Comparison of ENCODE assay signal across 9 mouse cellular contexts in genomic region chr2:131178828-131179245, GRCm38 (mm10). TPM values are rescaled to one million over a fixed set of nuclear protein-coding genes. Genes with fewer than 3 reads are reported as not detected.
DNase-seq lines count a peak whose midpoint lies in the region; ATAC-seq and TF ChIP-seq lines count a peak whose summit lies in the region.
"Had no signal": no experiment of that assay in that cellular context is flagged by ENCODE, and none has a peak within 500 bp of the region (broad histone marks: within the 10 kb centered on the region; RNA-seq: fewer than 3 reads in every experiment).

No protein-coding gene starts in this region.

- H3K27ac ChIP-seq in embryonic facial prominence, embryonic 13.5 days, result peak overlapping the region; percentile 89
- H3K27ac ChIP-seq in hindbrain, embryonic 16.5 days (ENCODE audit: low read depth, low read length), result peak overlapping the region; percentile 97
- H3K27ac ChIP-seq in liver, embryonic 16.5 days (ENCODE audit: low read length), result peak overlapping the region; percentile 90
- peak overlapping the region; percentile 98 for H3K27ac ChIP-seq in stomach, postnatal 0 days (replicated peaks)

- H3K79me3 ChIP-seq in C2C12 (ENCODE audit: low read depth), result peaks cover 36% of the 10 kb centered on the region

- peaks cover 50% of the 10 kb centered on the region for H3K4me1 ChIP-seq in embryonic facial prominence, embryonic 13.5 days
- peaks cover 41% of the 10 kb centered on the region for H3K4me1 ChIP-seq in hindbrain, embryonic 16.5 days (ENCODE audit: control insufficient read depth, insufficient read depth, low read depth, low read length)
- H3K4me1 ChIP-seq in liver, embryonic 16.5 days (ENCODE audit: control insufficient read depth, low read depth, low read length), result peaks cover 37% of the 10 kb centered on the region
- H3K4me1 ChIP-seq in stomach, postnatal 0 days (replicated peaks; ENCODE audit: control insufficient read depth, insufficient read depth), result peaks cover 23% of the 10 kb centered on the region

- H3K4me3 ChIP-seq in C2C12 (ENCODE audit: insufficient read depth, poor library complexity, severe bottlenecking), result peak overlapping the region; percentile 83
- peak overlapping the region; percentile 80 for H3K4me3 ChIP-seq in embryonic facial prominence, embryonic 13.5 days
- peak overlapping the region; percentile 78 for H3K4me3 ChIP-seq in hindbrain, embryonic 16.5 days (ENCODE audit: low read length)
- peak overlapping the region; percentile 83 for H3K4me3 ChIP-seq in liver, embryonic 16.5 days (ENCODE audit: low read depth, low read length)
- peak overlapping the region; percentile 79 for H3K4me3 ChIP-seq in stomach, postnatal 0 days (ENCODE audit: low read depth, low read length)

- peak overlapping the region; percentile 97 for H3K4me2 ChIP-seq in embryonic facial prominence, embryonic 13.5 days
- peak overlapping the region; percentile 97 for H3K4me2 ChIP-seq in hindbrain, embryonic 16.5 days (ENCODE audit: low read length)
- peak overlapping the region; percentile 92 for H3K4me2 ChIP-seq in liver, embryonic 16.5 days (ENCODE audit: low read depth, low read length)
- peak overlapping the region; percentile 90 for H3K4me2 ChIP-seq in stomach, postnatal 0 days (replicated peaks; ENCODE audit: low read depth)

- no peak for TF ChIP-seq EP300 in stomach, postnatal 0 days (optimal IDR thresholded peaks at IDR 0.05)

- peak overlapping the region; percentile 90 for H3ac ChIP-seq in C2C12 (ENCODE audit: control insufficient read depth, insufficient read length, low read depth)

- peak overlapping the region; percentile 93 for H3K9ac ChIP-seq in embryonic facial prominence, embryonic 13.5 days
- peak overlapping the region; percentile 88 for H3K9ac ChIP-seq in hindbrain, embryonic 16.5 days (ENCODE audit: low read depth, low read length)
- H3K9ac ChIP-seq in liver, embryonic 16.5 days (ENCODE audit: low read depth, low read length), result peak overlapping the region; percentile 89
- peak overlapping the region; percentile 95 for H3K9ac ChIP-seq in stomach, postnatal 0 days (ENCODE audit: low read length)

- peaks cover 13% of the 10 kb centered on the region for H3K36me3 ChIP-seq in C2C12 (ENCODE audit: control insufficient read depth, insufficient read depth)
- peaks cover 13% of the 10 kb centered on the region for H3K36me3 ChIP-seq in embryonic facial prominence, embryonic 13.5 days
- H3K36me3 ChIP-seq in hindbrain, embryonic 16.5 days (ENCODE audit: control insufficient read depth, insufficient read depth, low read length), result no peaks in the 10 kb centered on the region
- peaks cover 3% of the 10 kb centered on the region for H3K36me3 ChIP-seq in liver, embryonic 16.5 days (ENCODE audit: control insufficient read depth, insufficient read depth)
- H3K36me3 ChIP-seq in stomach, postnatal 0 days (ENCODE audit: control insufficient read depth, insufficient read depth, low read length), result no peaks in the 10 kb centered on the region

- no peaks in the 10 kb centered on the region for H3K9me3 ChIP-seq in embryonic facial prominence, embryonic 13.5 days
- no peaks in the 10 kb centered on the region for H3K9me3 ChIP-seq in hindbrain, embryonic 16.5 days (ENCODE audit: control insufficient read depth, low read length)
- H3K9me3 ChIP-seq in liver, embryonic 16.5 days (replicated peaks; ENCODE audit: control insufficient read depth, low read length), result no peaks in the 10 kb centered on the region
- no peaks in the 10 kb centered on the region for H3K9me3 ChIP-seq in stomach, postnatal 0 days (ENCODE audit: control insufficient read depth, low read length)

- no peak for TF ChIP-seq CTCF in C2C12 (IDR thresholded peaks at IDR 0.05; ENCODE audit: control insufficient read depth, insufficient read depth, insufficient read length)
- TF ChIP-seq CTCF in stomach, postnatal 0 days (IDR thresholded peaks at IDR 0.05; ENCODE audit: low read depth), result no peak

- ATAC-seq in embryonic facial prominence, embryonic 13.5 days (ENCODE audit: insufficient number of reproducible peaks, insufficient read depth, low FRiP score, low TSS enrichment, low read depth), result 0 out of 2 replicates have a peak, but pooled peaks have one; percentile 12
- ATAC-seq in hindbrain, embryonic 16.5 days, result no peak
- ATAC-seq in liver, embryonic 16.5 days (ENCODE audit: low read depth), result no peak
- no peak for ATAC-seq in stomach, postnatal 0 days (ENCODE audit: low FRiP score, low TSS enrichment)

- DNase-seq in gastrocnemius, postnatal 10 days, result peak; percentile 22
- DNase-seq in gastrocnemius, adult 18-20 months (ENCODE audit: low spot score), result no peak
- peak; percentile 47 for DNase-seq in stomach, postnatal 0 days (ENCODE audit: low spot score)
- no peak for DNase-seq in embryo, embryonic 10 days (ENCODE audit: low spot score)

- peaks cover 46% of the 10 kb centered on the region for H3K79me2 ChIP-seq in C2C12 (ENCODE audit: control insufficient read depth, insufficient read depth)

- 36% methylated on average over 26 of the region's 26 CpGs for WGBS in embryonic facial prominence, embryonic 13.5 days
- 26% methylated on average over 25 of the region's 26 CpGs for WGBS in hindbrain, embryonic 16.5 days
- WGBS in liver, embryonic 16.5 days (ENCODE audit: insufficient replicate concordance), result 42% methylated on average over 26 of the region's 26 CpGs
- 17% methylated on average over 26 of the region's 26 CpGs for WGBS in stomach, postnatal 0 days

- H3K27me3 ChIP-seq in C2C12 (ENCODE audit: control insufficient read depth, insufficient read depth, insufficient read length), result no peaks in the 10 kb centered on the region
- H3K27me3 ChIP-seq in embryonic facial prominence, embryonic 13.5 days, result peaks cover 1% of the 10 kb centered on the region
- H3K27me3 ChIP-seq in hindbrain, embryonic 16.5 days (replicated peaks; ENCODE audit: control insufficient read depth, insufficient read depth, low read length), result no peaks in the 10 kb centered on the region
- peaks cover 6% of the 10 kb centered on the region for H3K27me3 ChIP-seq in liver, embryonic 16.5 days (ENCODE audit: control insufficient read depth, insufficient read depth, low read depth, low read length)
- H3K27me3 ChIP-seq in stomach, postnatal 0 days (ENCODE audit: control insufficient read depth, insufficient read depth, low read length), result no peaks in the 10 kb centered on the region
- H3K27me3 ChIP-seq: Patski had no signal

TF ChIP-seq in C2C12, 6 proteins besides CTCF, POLR2A, EP300 and RAD21 (continues in another document):
- TF ChIP-seq MAX (IDR thresholded peaks at IDR 0.05) (no peak), USF1 (IDR thresholded peaks at IDR 0.05; ENCODE audit: low read depth) (no peak), MYOG (IDR thresholded peaks at IDR 0.05; ENCODE audit: control insufficient read depth, extremely low read depth, insufficient read length) (no peak), CEBPB (IDR thresholded peaks at IDR 0.05; ENCODE audit: low read depth) (no peak)

RNA-seq across cellular contexts. Expression of gene Cenpb, which starts 1.0 kb away (rescaled TPM):
- total RNA-seq in gastrocnemius, postnatal 10 days (2021), result 10 to 100 TPM; 58.4 to 59.5 TPM
- total RNA-seq in gastrocnemius, adult 18-20 months (2021), result 10 to 100 TPM; 67.4 to 72.2 TPM
- 168 TPM for polyA plus RNA-seq in C2C12 (2012; fragmentation: generic; extraction: Trizol)
- polyA plus RNA-seq in embryonic facial prominence, embryonic 13.5 days (2015; fragmentation: Nextera tagmentation; extraction: Ambion mirVana), result 12.3 and 12.4 TPM in 2 replicates
- 11.1 and 11.3 TPM in 2 replicates for polyA plus RNA-seq in hindbrain, embryonic 16.5 days (2015; fragmentation: Nextera tagmentation; extraction: Ambion mirVana)
- 3.0 and 3.2 TPM in 2 replicates for polyA plus RNA-seq in liver, embryonic 16.5 days (2015; fragmentation: Nextera tagmentation; extraction: Ambion mirVana)
- polyA plus RNA-seq in stomach, postnatal 0 days (2015; fragmentation: Nextera tagmentation; extraction: Ambion mirVana), result 12.2 and 13.9 TPM in 2 replicates

RNA-seq across cellular contexts. Expression of gene Cdc25b, which starts 7.9 kb away (rescaled TPM):
- 10 to 100 TPM in 1 of 2 experiments, 1 to 10 TPM in 1; 9.4 to 13.0 TPM for total RNA-seq in gastrocnemius, postnatal 10 days (2021)
- under 1 TPM; 0.78 to 0.95 TPM for total RNA-seq in gastrocnemius, adult 18-20 months (2021)
- 73.8 TPM for polyA plus RNA-seq in C2C12 (2012; fragmentation: generic; extraction: Trizol)
- 53.8 and 57.5 TPM in 2 replicates for polyA plus RNA-seq in embryonic facial prominence, embryonic 13.5 days (2015; fragmentation: Nextera tagmentation; extraction: Ambion mirVana)
- 22.8 and 29.6 TPM in 2 replicates for polyA plus RNA-seq in hindbrain, embryonic 16.5 days (2015; fragmentation: Nextera tagmentation; extraction: Ambion mirVana)
- 255 and 284 TPM in 2 replicates for polyA plus RNA-seq in liver, embryonic 16.5 days (2015; fragmentation: Nextera tagmentation; extraction: Ambion mirVana)
- polyA plus RNA-seq in stomach, postnatal 0 days (2015; fragmentation: Nextera tagmentation; extraction: Ambion mirVana), result 38.7 and 39.5 TPM in 2 replicates

RNA-seq across cellular contexts. Expression of gene Spef1, which starts 8.2 kb away (rescaled TPM):
- 1 to 10 TPM; 3.8 to 4.5 TPM for total RNA-seq in gastrocnemius, postnatal 10 days (2021)
- 1 to 10 TPM in 1 of 2 experiments, under 1 TPM in 1; 0.84 to 1.4 TPM for total RNA-seq in gastrocnemius, adult 18-20 months (2021)
- polyA plus RNA-seq in C2C12 (2012; fragmentation: generic; extraction: Trizol), result 7.6 TPM
- polyA plus RNA-seq in embryonic facial prominence, embryonic 13.5 days (2015; fragmentation: Nextera tagmentation; extraction: Ambion mirVana), result 4.4 and 5.1 TPM in 2 replicates
- polyA plus RNA-seq in hindbrain, embryonic 16.5 days (2015; fragmentation: Nextera tagmentation; extraction: Ambion mirVana), result 8.0 and 9.8 TPM in 2 replicates
- 1.1 and 1.2 TPM in 2 replicates for polyA plus RNA-seq in liver, embryonic 16.5 days (2015; fragmentation: Nextera tagmentation; extraction: Ambion mirVana)
- polyA plus RNA-seq in stomach, postnatal 0 days (2015; fragmentation: Nextera tagmentation; extraction: Ambion mirVana), result 2.5 and 2.9 TPM in 2 replicates

RNA-seq across cellular contexts. Expression of gene 1700037H04Rik, which starts 19.0 kb away (rescaled TPM):
- 1 to 10 TPM; 7.2 to 9.3 TPM for total RNA-seq in gastrocnemius, postnatal 10 days (2021)
- 1 to 10 TPM; 4.2 to 4.3 TPM for total RNA-seq in gastrocnemius, adult 18-20 months (2021)
- 98.0 TPM for polyA plus RNA-seq in C2C12 (2012; fragmentation: generic; extraction: Trizol)
- polyA plus RNA-seq in embryonic facial prominence, embryonic 13.5 days (2015; fragmentation: Nextera tagmentation; extraction: Ambion mirVana), result 67.5 and 71.4 TPM in 2 replicates
- polyA plus RNA-seq in hindbrain, embryonic 16.5 days (2015; fragmentation: Nextera tagmentation; extraction: Ambion mirVana), result 86.6 and 92.7 TPM in 2 replicates
- 129 and 133 TPM in 2 replicates for polyA plus RNA-seq in liver, embryonic 16.5 days (2015; fragmentation: Nextera tagmentation; extraction: Ambion mirVana)
- polyA plus RNA-seq in stomach, postnatal 0 days (2015; fragmentation: Nextera tagmentation; extraction: Ambion mirVana), result 42.6 and 43.6 TPM in 2 replicates

RNA-seq across cellular contexts. Expression of gene Ap5s1, which starts 28.0 kb away (rescaled TPM):
- 10 to 100 TPM; 16.1 to 16.3 TPM for total RNA-seq in gastrocnemius, postnatal 10 days (2021)
- 10 to 100 TPM; 15.8 to 20.2 TPM for total RNA-seq in gastrocnemius, adult 18-20 months (2021)
- 24.1 TPM for polyA plus RNA-seq in C2C12 (2012; fragmentation: generic; extraction: Trizol)
- polyA plus RNA-seq in embryonic facial prominence, embryonic 13.5 days (2015; fragmentation: Nextera tagmentation; extraction: Ambion mirVana), result 26.4 and 28.5 TPM in 2 replicates
- 35.2 and 36.1 TPM in 2 replicates for polyA plus RNA-seq in hindbrain, embryonic 16.5 days (2015; fragmentation: Nextera tagmentation; extraction: Ambion mirVana)
- 16.4 and 18.4 TPM in 2 replicates for polyA plus RNA-seq in liver, embryonic 16.5 days (2015; fragmentation: Nextera tagmentation; extraction: Ambion mirVana)
- polyA plus RNA-seq in stomach, postnatal 0 days (2015; fragmentation: Nextera tagmentation; extraction: Ambion mirVana), result 22.0 and 24.6 TPM in 2 replicates

Comparison
In these comparisons a context has a peak if more than half of its experiments do, and no peak if none do; other contexts are left out.
1. DNase-seq: peak in gastrocnemius, postnatal 10 days (single experiment) and stomach, postnatal 0 days (single experiment); none in gastrocnemius, adult 18-20 months (single experiment) and embryo, embryonic 10 days (single experiment).
2. RNA of gene Cenpb, which starts 1.0 kb away (polyA plus RNA-seq): 168 TPM in C2C12 (single experiment); 12.3 to 12.4 TPM in embryonic facial prominence, embryonic 13.5 days, 12.2 to 13.9 TPM in stomach, postnatal 0 days, 11.1 to 11.3 TPM in hindbrain, embryonic 16.5 days and 3.0 to 3.2 TPM in liver, embryonic 16.5 days; every median in the first group is over 10 times any median in the second.
3. Peak in every context shown above with its lines, with median percentiles within 50 percentile points of each other: H3K4me3 ChIP-seq, H3K27ac ChIP-seq, H3K4me2 ChIP-seq and H3K9ac ChIP-seq.